Mouse (Mus musculus): ENCODE measurements around the gene Gpr132.

The Gpr132 gene

GRCm38 (mm10) chr12:112876332-112877072, 8.5 kb upstream of the Gpr132 start:
- DNase-seq: no peak

- DNase-seq: peak; percentile 81
Observed at GRCm38 (mm10) chr12:112875225-112876013, 7.4 kb upstream of the Gpr132 start.

GRCm38 (mm10) chr12:112874199-112874598, 6.2 kb upstream of the Gpr132 start:
- no peak for DNase-seq

- DNase-seq: no peak
Observed at GRCm38 (mm10) chr12:112873452-112874190, 5.6 kb upstream of the Gpr132 start.

GRCm38 (mm10) chr12:112872991-112873390, 5.0 kb upstream of the Gpr132 start:
- DNase-seq: no peak

- no peak for DNase-seq
Observed at GRCm38 (mm10) chr12:112871272-112871671, 3.2 kb upstream of the Gpr132 start.

- no peak for DNase-seq
Observed at GRCm38 (mm10) chr12:112870775-112871174, 2.7 kb upstream of the Gpr132 start.

GRCm38 (mm10) chr12:112869783-112870204, 1.8 kb upstream of the Gpr132 start:
- no peak for DNase-seq

- DNase-seq: no peak
Observed at GRCm38 (mm10) chr12:112867106-112867674, 838 bp downstream of the Gpr132 start.

GRCm38 (mm10) chr12:112866467-112867080, 1.5 kb downstream of the Gpr132 start:
- DNase-seq: no peak

GRCm38 (mm10) chr12:112864804-112865203, 3.2 kb downstream of the Gpr132 start:
- DNase-seq: no peak

- no peak for DNase-seq
Observed at GRCm38 (mm10) chr12:112861911-112862321, 6.1 kb downstream of the Gpr132 start.

GRCm38 (mm10) chr12:112860765-112861164, 7.3 kb downstream of the Gpr132 start:
- DNase-seq: no peak

- no peak for DNase-seq
Observed at GRCm38 (mm10) chr12:112859930-112860329, 8.1 kb downstream of the Gpr132 start.

- no peak for DNase-seq
Observed at GRCm38 (mm10) chr12:112858581-112859336, 9.3 kb downstream of the Gpr132 start.

- DNase-seq: no peak
Observed at GRCm38 (mm10) chr12:112857021-112857925, 10.8 kb downstream of the Gpr132 start.

- no peak for DNase-seq
Observed at GRCm38 (mm10) chr12:112856338-112856737, 11.7 kb downstream of the Gpr132 start.

GRCm38 (mm10) chr12:112854610-112855333, 13.3 kb downstream of the Gpr132 start:
- no peak for DNase-seq

GRCm38 (mm10) chr12:112853050-112853729, 14.8 kb downstream of the Gpr132 start:
- DNase-seq: no peak

All from cerebellum, adult 11-12 months (tissue).